Mouse (Mus musculus) embryonic facial prominence, embryonic 15.5 days (tissue): ENCODE measurements around the gene Hoxd8. TPM values are rescaled to one million over a fixed set of nuclear protein-coding genes. Genes with fewer than 3 reads are reported as not detected.

Experiments used
- ATAC-seq: fragments of 200-750 bp; cut with Nextera tagmentation; 2 replicates; pipeline ENCODE4 v1.8.0; 2017; ENCODE audit warnings: low read depth, moderate TSS enrichment; ENCODE audit not compliant: insufficient number of reproducible peaks, low FRiP score, low TSS enrichment
- H3K27ac ChIP-seq: fragments of 300-500 bp; sonication (generic); replicated peaks from 2 replicates; pipeline ENCODE4 v1.5.1; 2015; ENCODE audit warnings: mild to moderate bottlenecking, inconsistent platforms
- H3K27me3 ChIP-seq: fragments of 300-500 bp; sonication (generic); 2 replicates; pipeline ENCODE4 v1.6.1; 2015; ENCODE audit warnings: inconsistent platforms
- H3K36me3 ChIP-seq: fragments of 300-500 bp; sonication (generic); 2 replicates; pipeline ENCODE4 v1.6.1; 2015; ENCODE audit warnings: mild to moderate bottlenecking, inconsistent platforms
- H3K4me1 ChIP-seq: fragments of 300-500 bp; sonication (generic); 2 replicates; pipeline ENCODE4 v1.6.1; 2015; ENCODE audit warnings: inconsistent platforms
- H3K4me2 ChIP-seq: fragments of 300-500 bp; sonication (generic); replicated peaks from 2 replicates; pipeline ENCODE4 v1.6.1; 2015; ENCODE audit warnings: mild to moderate bottlenecking, inconsistent platforms
- H3K4me3 ChIP-seq: fragments of 300-500 bp; sonication (generic); replicated peaks from 2 replicates; pipeline ENCODE4 v1.5.1; 2015; ENCODE audit warnings: mild to moderate bottlenecking, inconsistent platforms
- H3K9ac ChIP-seq: fragments of 300-500 bp; sonication (generic); 2 replicates; pipeline ENCODE4 v1.6.1; 2015; ENCODE audit warnings: inconsistent platforms
- H3K9me3 ChIP-seq: fragments of 300-500 bp; sonication (generic); replicated peaks from 2 replicates; pipeline ENCODE4 v1.6.1; 2016; ENCODE audit warnings: inconsistent platforms
- WGBS: fragments of 180-500 bp; shearing (Covaris S2); methylation state at CpG from one replicate; pipeline ENCODE4 v1.1.7; 2015; 5-methylcytosine and 5-hydroxymethylcytosine counted together
- polyA plus RNA-seq: library from polyadenylated mRNA; unstranded; fragments of >200 nt; fragmentation: Nextera tagmentation; extraction: Ambion mirVana; gene quantifications from 2 replicates; pipeline ENCODE4 v1.2.1, GENCODE M21; 2015

Hoxd8 gene
- polyA plus RNA-seq, 1 experiment from 2014 or later: 6.4 TPM

- peak overlapping the region; percentile 39; the same call in 1 of the 2 replicates for H3K4me2 ChIP-seq
- no peak overlapping the region for H3K9ac ChIP-seq
- no peak overlapping the region for H3K27ac ChIP-seq
- H3K9me3 ChIP-seq: no peaks in the 10 kb centered on the region
- no peak overlapping the region for H3K4me3 ChIP-seq
- ATAC-seq: no peak
- H3K36me3 ChIP-seq: no peaks in the 10 kb centered on the region
- H3K27me3 ChIP-seq: peaks cover 96% of the 10 kb centered on the region
- WGBS: 10% methylated on average over 27 of the region's 27 CpGs
- peaks cover 27% of the 10 kb centered on the region for H3K4me1 ChIP-seq
These were observed 30.8 kb downstream of the Hoxd8 start for GRCm38 (mm10) chr2:74734996-74735811.

DNA sequence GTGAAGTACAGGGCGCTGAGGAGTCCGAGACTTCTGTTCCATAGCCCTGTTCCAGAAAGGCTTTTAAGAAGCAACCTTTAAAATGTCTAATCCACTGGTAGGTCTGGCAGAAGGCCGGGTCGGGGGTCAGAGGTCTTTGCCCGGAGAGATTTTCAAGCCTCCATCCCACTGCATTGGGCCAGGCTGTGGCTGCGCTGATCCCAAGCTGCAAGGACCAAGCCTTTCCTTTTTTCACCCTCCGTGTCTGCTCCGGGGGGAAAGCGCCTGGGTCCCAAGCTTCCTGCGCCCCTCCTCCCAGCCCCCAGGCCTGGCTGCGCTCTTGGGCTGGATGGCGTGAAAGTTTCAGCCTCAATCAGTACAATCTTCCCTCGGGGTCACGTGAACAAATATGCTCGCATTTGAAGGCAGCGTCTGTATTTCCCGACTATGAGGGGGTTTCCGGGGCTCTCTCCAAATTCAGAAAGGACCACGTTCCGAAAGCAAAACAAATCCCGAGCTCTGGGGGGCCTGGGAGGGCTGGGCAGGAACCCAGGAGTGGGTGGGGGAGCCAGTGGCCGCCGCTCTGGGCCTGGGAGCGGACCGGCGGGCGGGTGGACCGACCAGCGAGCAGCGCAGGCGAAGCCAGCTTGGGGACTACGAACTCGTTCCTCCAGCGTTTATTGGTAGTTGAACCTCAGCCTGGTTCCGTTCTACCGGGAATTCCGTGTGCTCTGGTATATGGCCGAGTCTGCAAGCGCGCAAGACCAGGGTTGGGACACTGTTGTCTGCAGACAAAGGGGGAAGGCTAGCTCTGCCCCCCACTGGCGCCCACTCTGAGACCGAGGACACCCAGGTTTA is 31.7 kb downstream of the Hoxd8 start:
- WGBS: 1% methylated on average over 42 of the region's 42 CpGs
- 0 out of 2 replicates have a peak, but pooled peaks have one; percentile 21 for ATAC-seq

GRCm38 (mm10) chr2:74736688-74737577 is 32.5 kb downstream of the Hoxd8 start:
- Histone ChIP-seq H3K27ac (no peak overlapping the region), H3K9ac (no peak overlapping the region), H3K9me3 (no peaks in the 10 kb centered on the region), H3K4me1 (peaks cover 31% of the 10 kb centered on the region), H3K27me3 (peaks cover 96% of the 10 kb centered on the region), H3K36me3 (no peaks in the 10 kb centered on the region), H3K4me3 (peak overlapping the region; percentile 24; the same call in 1 of the 2 replicates), H3K4me2 (no peak overlapping the region)
- 4% methylated on average over 15 of the region's 15 CpGs for WGBS
- no peak for ATAC-seq

More for the DNA sequence above, 31.7 kb downstream of the Hoxd8 start:
- Histone ChIP-seq H3K9ac (no peak overlapping the region), H3K36me3 (no peaks in the 10 kb centered on the region), H3K4me2 (peak overlapping the region; percentile 39), H3K4me3 (peak overlapping the region; percentile 24), H3K4me1 (peaks cover 31% of the 10 kb centered on the region), H3K27me3 (peaks cover 95% of the 10 kb centered on the region), H3K27ac (no peak overlapping the region), H3K9me3 (no peaks in the 10 kb centered on the region)

DNA sequence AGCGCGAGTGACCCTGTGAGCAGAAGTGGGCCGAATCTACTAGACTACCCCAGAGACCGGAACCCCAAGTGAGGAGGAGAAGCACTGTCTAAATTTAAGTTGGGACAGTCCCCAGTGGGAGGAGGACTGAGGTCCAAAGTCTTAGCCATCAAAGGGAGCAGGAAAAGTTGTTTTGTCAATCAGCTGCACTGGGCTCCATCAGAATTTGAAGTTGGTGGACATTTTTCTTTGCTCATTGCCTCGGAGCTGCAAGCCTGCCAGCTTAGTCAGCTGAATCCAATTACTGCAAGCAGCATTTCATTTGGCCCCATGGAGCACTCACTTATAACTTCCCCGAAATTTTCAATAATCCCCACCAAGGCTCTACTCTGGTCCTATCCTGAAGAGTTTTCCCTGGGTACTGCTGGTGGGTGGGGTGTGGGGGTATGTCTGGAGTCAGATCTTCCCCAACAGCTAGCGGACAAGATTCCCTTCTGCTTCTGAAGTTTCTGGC is 33.2 kb downstream of the Hoxd8 start:
- ATAC-seq: no peak
- no peak overlapping the region for H3K27ac ChIP-seq
- peaks cover 29% of the 10 kb centered on the region for H3K4me1 ChIP-seq
- H3K9me3 ChIP-seq: no peaks in the 10 kb centered on the region
- H3K4me3 ChIP-seq: no peak overlapping the region
- H3K27me3 ChIP-seq: peaks cover 96% of the 10 kb centered on the region
- no peak overlapping the region for H3K9ac ChIP-seq
- no peaks in the 10 kb centered on the region for H3K36me3 ChIP-seq
- WGBS: 7% methylated on average over 7 of the region's 7 CpGs
- no peak overlapping the region for H3K4me2 ChIP-seq

- 6% methylated on average over 20 of the region's 20 CpGs for WGBS
- no peak overlapping the region for H3K4me3 ChIP-seq
- H3K27ac ChIP-seq: no peak overlapping the region
- no peaks in the 10 kb centered on the region for H3K9me3 ChIP-seq
- H3K4me1 ChIP-seq: peaks cover 24% of the 10 kb centered on the region
- H3K27me3 ChIP-seq: peaks cover 97% of the 10 kb centered on the region
- no peak overlapping the region for H3K9ac ChIP-seq
- no peaks in the 10 kb centered on the region for H3K36me3 ChIP-seq
- H3K4me2 ChIP-seq: no peak overlapping the region
- no peak for ATAC-seq
These were observed 34.4 kb downstream of the Hoxd8 start for GRCm38 (mm10) chr2:74738623-74739475.

DNA sequence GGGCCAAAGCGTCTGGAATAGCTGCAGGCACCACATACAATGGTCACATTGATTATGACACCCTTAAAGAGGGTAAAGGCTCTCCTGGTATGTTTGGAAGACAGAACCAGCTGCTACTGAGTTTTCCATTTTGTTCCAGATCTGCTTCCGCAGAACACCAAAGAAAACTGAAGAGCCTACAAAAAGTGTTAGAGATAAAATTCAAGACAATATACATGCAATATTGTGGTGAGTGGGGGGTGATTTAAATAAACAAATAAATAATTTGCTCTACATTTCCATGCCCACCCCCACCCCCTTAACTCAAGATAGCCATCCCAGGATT is 35.0 kb downstream of the Hoxd8 start:
- Histone ChIP-seq H3K4me3 (no peak overlapping the region), H3K4me1 (peaks cover 24% of the 10 kb centered on the region), H3K9ac (no peak overlapping the region), H3K4me2 (no peak overlapping the region), H3K27ac (no peak overlapping the region), H3K36me3 (no peaks in the 10 kb centered on the region), H3K27me3 (peaks cover 97% of the 10 kb centered on the region), H3K9me3 (no peaks in the 10 kb centered on the region)
- ATAC-seq: no peak
- WGBS: 16% methylated on average over 2 of the region's 2 CpGs

DNA sequence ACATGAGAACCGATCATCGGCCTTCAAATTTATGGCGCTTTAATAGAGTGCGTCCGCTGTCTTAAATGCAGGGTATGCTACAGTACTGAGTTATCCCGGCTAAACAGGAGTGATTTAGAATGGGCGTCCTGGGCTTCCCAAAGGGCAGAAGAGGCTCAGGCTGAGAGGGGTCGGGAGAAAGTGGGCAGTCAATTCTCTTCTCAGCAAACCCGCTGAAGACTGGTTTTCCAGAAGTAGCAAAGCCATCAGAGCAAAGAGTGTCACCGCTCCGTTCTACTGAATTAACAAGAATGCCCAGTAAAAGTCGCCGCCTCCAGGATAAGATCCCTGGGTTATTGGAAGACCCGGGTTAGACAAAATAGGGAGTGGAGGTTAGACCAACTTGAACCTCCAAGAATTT is 35.5 kb downstream of the Hoxd8 start:
- no peak for ATAC-seq
- 0 out of 2 replicates have a peak overlapping the region, but pooled peaks have one; percentile 32 for H3K4me2 ChIP-seq
- WGBS: 5% methylated on average over 14 of the region's 14 CpGs
- H3K9ac ChIP-seq: no peak overlapping the region
- no peak overlapping the region for H3K4me3 ChIP-seq
- H3K27me3 ChIP-seq: peaks cover 97% of the 10 kb centered on the region
- no peaks in the 10 kb centered on the region for H3K36me3 ChIP-seq
- H3K27ac ChIP-seq: no peak overlapping the region
- no peaks in the 10 kb centered on the region for H3K9me3 ChIP-seq
- peaks cover 24% of the 10 kb centered on the region for H3K4me1 ChIP-seq

DNA sequence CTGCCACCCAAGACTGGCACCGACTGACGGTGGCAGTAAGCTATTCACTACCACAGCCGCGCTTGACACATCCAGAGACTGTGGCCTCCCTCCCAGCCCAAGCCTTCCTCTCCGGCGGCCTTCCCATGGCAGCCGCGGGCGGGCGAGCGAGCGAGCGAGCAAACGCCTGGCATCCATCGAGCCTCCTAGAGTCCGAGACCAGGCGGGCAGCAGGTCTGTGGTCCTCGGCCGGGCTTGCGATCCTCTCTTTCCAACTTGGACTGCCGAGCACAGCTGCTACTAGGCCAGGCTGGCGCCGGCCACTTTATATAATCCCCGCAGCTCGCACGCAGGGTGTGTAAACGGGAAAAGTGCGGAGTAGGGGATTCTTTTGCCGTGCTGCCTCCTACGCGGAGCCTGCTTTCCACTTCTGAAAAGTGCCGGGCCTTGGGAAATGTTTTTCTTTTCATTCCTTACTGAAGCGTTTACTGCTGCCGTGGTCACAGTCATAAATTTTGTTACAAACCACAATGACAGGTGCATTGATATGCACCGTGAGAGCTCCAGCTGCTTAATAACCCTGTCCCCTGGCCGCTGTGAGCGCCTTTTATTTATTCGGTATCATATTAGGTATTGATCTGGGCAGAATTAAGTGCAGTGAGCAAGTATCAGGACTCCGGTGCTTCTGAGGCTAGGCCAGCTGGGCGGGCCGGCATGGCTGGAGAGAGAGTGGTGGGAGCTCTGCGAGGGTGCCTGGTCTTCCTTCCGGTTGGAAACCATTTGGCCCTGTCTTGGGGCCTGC is 36.1 kb downstream of the Hoxd8 start:
- no peak overlapping the region for H3K9ac ChIP-seq

GRCm38 (mm10) chr2:74741252-74741978 is 37.0 kb downstream of the Hoxd8 start:
- H3K27ac ChIP-seq: no peak overlapping the region
- peaks cover 18% of the 10 kb centered on the region for H3K4me1 ChIP-seq
- no peak overlapping the region for H3K9ac ChIP-seq
- no peak overlapping the region for H3K4me2 ChIP-seq
- peaks cover 97% of the 10 kb centered on the region for H3K27me3 ChIP-seq
- H3K9me3 ChIP-seq: no peaks in the 10 kb centered on the region
- no peak overlapping the region for H3K4me3 ChIP-seq
- no peak for ATAC-seq
- H3K36me3 ChIP-seq: no peaks in the 10 kb centered on the region
- WGBS: 37% methylated on average over 2 of the region's 3 CpGs

More for the DNA sequence above, 36.1 kb downstream of the Hoxd8 start:
- Histone ChIP-seq H3K9me3 (no peaks in the 10 kb centered on the region), H3K4me3 (0 out of 2 replicates have a peak overlapping the region, but pooled peaks have one; percentile 11), H3K27ac (no peak overlapping the region), H3K27me3 (peaks cover 97% of the 10 kb centered on the region), H3K4me1 (peaks cover 24% of the 10 kb centered on the region), H3K4me2 (0 out of 2 replicates have a peak overlapping the region, but pooled peaks have one; percentile 32), H3K36me3 (no peaks in the 10 kb centered on the region)
- 4% methylated on average over 43 of the region's 43 CpGs for WGBS
- ATAC-seq: no peak
